Mouse (Mus musculus): ENCODE measurements around the gene Togaram2.

- no peak for TF ChIP-seq POLR2A (IDR thresholded peaks at IDR 0.05; ENCODE audit: low read depth, low read length)
- no peak for TF ChIP-seq CTCF (conservative IDR thresholded peaks at IDR 0.05; ENCODE audit: insufficient read depth, insufficient read length, low read depth, low read length)
Observed at GRCm38 (mm10) chr17:71698619-71698956, 25.5 kb downstream of the Togaram2 start.
